Mouse (Mus musculus) embryonic facial prominence, embryonic 14.5 days (tissue): ENCODE measurements around the gene Fam198a. TPM values are rescaled to one million over a fixed set of nuclear protein-coding genes. Genes with fewer than 3 reads are reported as not detected.

Experiments
- ATAC-seq: fragments of 200-750 bp; cut with Nextera tagmentation; 2 replicates; pipeline ENCODE4 v1.8.0; 2017; ENCODE audit warnings: low read depth, moderate number of reproducible peaks, moderate TSS enrichment
- DNase-seq: peaks from one replicate; pipeline ENCODE4 v3.0.0-alpha.2; 2015; ENCODE audit warnings: low spot score
- H3K27ac ChIP-seq: fragments of 300-500 bp; sonication (generic); replicated peaks from 2 replicates; pipeline ENCODE4 v1.5.1; 2014; ENCODE audit warnings: low read depth, mild to moderate bottlenecking, low read length, moderate library complexity
- H3K27me3 ChIP-seq: fragments of 300-500 bp; sonication (generic); replicated peaks from 2 replicates; pipeline ENCODE4 v1.6.1; 2014; ENCODE audit warnings: low read length; ENCODE audit not compliant: control insufficient read depth, insufficient read depth
- H3K36me3 ChIP-seq: fragments of 300-500 bp; sonication (generic); 2 replicates; pipeline ENCODE4 v1.6.1; 2014; ENCODE audit warnings: low read length, mixed read lengths; ENCODE audit not compliant: control insufficient read depth, insufficient read depth
- H3K4me1 ChIP-seq: fragments of 300-500 bp; sonication (generic); 2 replicates; pipeline ENCODE4 v1.6.1; 2014; ENCODE audit warnings: antibody characterized with exemption, low read length; ENCODE audit not compliant: control insufficient read depth, insufficient read depth
- H3K4me2 ChIP-seq: fragments of 300-500 bp; sonication (generic); 2 replicates; pipeline ENCODE4 v1.6.1; 2014; ENCODE audit warnings: low read depth, mild to moderate bottlenecking, low read length, moderate library complexity, mixed read lengths
- H3K4me3 ChIP-seq: fragments of 300-500 bp; sonication (generic); 2 replicates; pipeline ENCODE4 v1.5.1; 2014; ENCODE audit warnings: low read depth, mild to moderate bottlenecking, low read length
- H3K9ac ChIP-seq: fragments of 300-500 bp; sonication (generic); 2 replicates; pipeline ENCODE4 v1.6.1; 2014; ENCODE audit warnings: low read depth, mild to moderate bottlenecking, low read length, moderate library complexity, mixed read lengths
- H3K9me3 ChIP-seq: fragments of 300-500 bp; sonication (generic); 2 replicates; pipeline ENCODE4 v1.6.1; 2016; ENCODE audit warnings: low read length; ENCODE audit not compliant: control insufficient read depth
- WGBS: fragments of 180-500 bp; shearing (Covaris S2); extraction: QIAGEN DNeasy Blood & Tissue Kit; methylation state at CpG from one replicate; pipeline ENCODE4 v1.1.7; 2014; 5-methylcytosine and 5-hydroxymethylcytosine counted together
- polyA plus RNA-seq: library from polyadenylated mRNA; unstranded; fragments of >200 nt; fragmentation: Nextera tagmentation; extraction: Ambion mirVana; gene quantifications from 2 replicates; pipeline ENCODE4 v1.2.1, GENCODE M21; 2014

Fam198a gene
- polyA plus RNA-seq, 1 experiment from 2014 or later, result 4.9 TPM

- no peak overlapping the region for H3K4me3 ChIP-seq
- no peaks in the 10 kb centered on the region for H3K27me3 ChIP-seq
- DNase-seq (no peak), ATAC-seq (no peak)
- H3K36me3 ChIP-seq, result peaks cover 12% of the 10 kb centered on the region; the same call in 1 of the 2 replicates
- no peaks in the 10 kb centered on the region for H3K9me3 ChIP-seq
- H3K4me1 ChIP-seq, result no peaks in the 10 kb centered on the region
- no peak overlapping the region for H3K27ac ChIP-seq
- H3K4me2 ChIP-seq, result no peak overlapping the region
- whole genome bisulfite sequencing, result 92% methylated on average over 22 of the region's 22 CpGs
- H3K9ac ChIP-seq, result no peak overlapping the region
These were observed 31.4 kb downstream of the Fam198a start for GRCm38 (mm10) chr9:121982214-121982613.

GRCm38 (mm10) chr9:121982665-121983064, 31.9 kb downstream of the Fam198a start:
- 87% methylated on average over 15 of the region's 15 CpGs for WGBS
- Histone ChIP-seq H3K4me1 (no peaks in the 10 kb centered on the region), H3K4me2 (no peak overlapping the region), H3K36me3 (peaks cover 12% of the 10 kb centered on the region; the same call in 1 of the 2 replicates), H3K9me3 (no peaks in the 10 kb centered on the region), H3K9ac (no peak overlapping the region), H3K27ac (no peak overlapping the region), H3K4me3 (no peak overlapping the region), H3K27me3 (no peaks in the 10 kb centered on the region)
- ATAC-seq (no peak), DNase-seq (no peak)

GRCm38 (mm10) chr9:121983504-121983903, 32.7 kb downstream of the Fam198a start:
- no peak overlapping the region for H3K9ac ChIP-seq
- H3K9me3 ChIP-seq, result no peaks in the 10 kb centered on the region
- no peak overlapping the region for H3K4me3 ChIP-seq
- no peak overlapping the region for H3K4me2 ChIP-seq
- WGBS, result 59% methylated on average over 15 of the region's 15 CpGs
- H3K4me1 ChIP-seq, result no peaks in the 10 kb centered on the region
- ATAC-seq (peak; percentile 44; the same call in 1 of the 2 replicates), DNase-seq (no peak)
- no peaks in the 10 kb centered on the region for H3K27me3 ChIP-seq
- H3K27ac ChIP-seq, result no peak overlapping the region
- peaks cover 12% of the 10 kb centered on the region; the same call in 1 of the 2 replicates for H3K36me3 ChIP-seq

- Histone ChIP-seq H3K4me3 (no peak overlapping the region), H3K27me3 (no peaks in the 10 kb centered on the region), H3K36me3 (peaks cover 12% of the 10 kb centered on the region; the same call in 1 of the 2 replicates), H3K4me2 (no peak overlapping the region), H3K9me3 (no peaks in the 10 kb centered on the region), H3K4me1 (no peaks in the 10 kb centered on the region), H3K27ac (no peak overlapping the region), H3K9ac (peak overlapping the region; percentile 21; the same call in 1 of the 2 replicates)
- DNase-seq, result peak; percentile 67
- peak; percentile 50; the same call in 1 of the 2 replicates for ATAC-seq
- WGBS, result 64% methylated on average over 15 of the region's 15 CpGs
These were observed 34.0 kb downstream of the Fam198a start for GRCm38 (mm10) chr9:121984465-121985461.

- DNase-seq, result no peak
- 83% methylated on average over 3 of the region's 3 CpGs for WGBS
- no peak overlapping the region for H3K9ac ChIP-seq
These were observed 38.1 kb downstream of the Fam198a start for GRCm38 (mm10) chr9:121988910-121989309.

GRCm38 (mm10) chr9:121989536-121989935, 38.7 kb downstream of the Fam198a start:
- H3K9me3 ChIP-seq, result no peaks in the 10 kb centered on the region
- no peaks in the 10 kb centered on the region for H3K27me3 ChIP-seq
- no peak overlapping the region for H3K4me3 ChIP-seq
- WGBS, result 58% methylated on average over 5 of the region's 5 CpGs
- no peaks in the 10 kb centered on the region for H3K36me3 ChIP-seq
- DNase-seq (no peak), ATAC-seq (no peak)
- no peak overlapping the region for H3K9ac ChIP-seq
- no peaks in the 10 kb centered on the region for H3K4me1 ChIP-seq
- no peak overlapping the region for H3K4me2 ChIP-seq
- H3K27ac ChIP-seq, result no peak overlapping the region

More at GRCm38 (mm10) chr9:121988910-121989309, 38.1 kb downstream of the Fam198a start:
- ATAC-seq, result no peak
- H3K27me3 ChIP-seq, result no peaks in the 10 kb centered on the region
- no peaks in the 10 kb centered on the region for H3K36me3 ChIP-seq
- H3K9me3 ChIP-seq, result no peaks in the 10 kb centered on the region
- H3K4me2 ChIP-seq, result no peak overlapping the region
- no peak overlapping the region for H3K27ac ChIP-seq
- no peaks in the 10 kb centered on the region for H3K4me1 ChIP-seq
- H3K4me3 ChIP-seq, result no peak overlapping the region

GRCm38 (mm10) chr9:121991041-121991440, 40.3 kb downstream of the Fam198a start:
- Histone ChIP-seq H3K4me3 (no peak overlapping the region), H3K9me3 (no peaks in the 10 kb centered on the region), H3K9ac (no peak overlapping the region), H3K27ac (no peak overlapping the region), H3K4me2 (no peak overlapping the region), H3K4me1 (peaks cover 6% of the 10 kb centered on the region), H3K36me3 (no peaks in the 10 kb centered on the region), H3K27me3 (no peaks in the 10 kb centered on the region)
- ATAC-seq (no peak), DNase-seq (no peak)
- 63% methylated on average over 5 of the region's 5 CpGs for WGBS

GRCm38 (mm10) chr9:121993047-121993446, 42.3 kb downstream of the Fam198a start:
- no peaks in the 10 kb centered on the region for H3K9me3 ChIP-seq
- ATAC-seq, result no peak
- H3K36me3 ChIP-seq, result no peaks in the 10 kb centered on the region
- no peak overlapping the region for H3K27ac ChIP-seq
- no peak for DNase-seq
- H3K27me3 ChIP-seq, result no peaks in the 10 kb centered on the region
- H3K4me2 ChIP-seq, result no peak overlapping the region
- peaks cover 6% of the 10 kb centered on the region for H3K4me1 ChIP-seq
- H3K9ac ChIP-seq, result no peak overlapping the region
- no peak overlapping the region for H3K4me3 ChIP-seq
- 48% methylated on average over 3 of the region's 3 CpGs for WGBS
